Mouse (Mus musculus): ENCODE measurements at regions not wholly inside any gene's neighbourhood (a gene's known extent, or its start where the extent isn't known, plus 50 kb on each side); places are given as distances from the start of the nearest gene placed in this dataset.

DNA sequence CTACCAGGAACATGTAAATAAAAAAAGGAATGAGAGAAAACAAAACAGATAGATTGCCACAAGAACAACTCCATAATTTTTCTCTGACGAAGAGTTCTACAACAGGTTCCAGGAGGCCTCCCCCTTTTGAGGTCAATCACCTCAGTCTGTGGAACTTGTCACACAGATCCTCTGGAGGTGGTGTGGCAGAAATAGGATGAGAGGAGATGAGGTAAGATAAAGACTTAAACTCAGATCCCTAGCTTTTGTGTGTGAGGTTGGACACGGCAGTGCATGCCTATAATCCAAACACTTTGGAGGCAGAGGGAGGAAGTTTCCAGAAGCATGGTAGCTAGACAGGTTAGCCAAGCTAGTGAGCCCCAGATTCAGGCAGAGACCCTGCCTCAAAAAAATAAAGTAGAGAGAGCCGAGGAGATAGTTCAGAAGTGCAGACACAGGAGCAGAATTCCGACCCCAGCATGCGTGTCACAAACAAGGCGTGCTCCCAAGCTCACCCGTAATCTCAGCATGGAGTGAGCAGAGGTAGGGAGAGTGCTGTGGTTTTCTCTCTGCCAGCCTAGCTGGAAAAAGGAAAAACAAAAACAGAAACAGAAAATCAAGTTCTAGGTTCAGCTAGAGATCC lies 115.3 kb upstream of the Cpm start:
- DNase-seq: no peak

DNA sequence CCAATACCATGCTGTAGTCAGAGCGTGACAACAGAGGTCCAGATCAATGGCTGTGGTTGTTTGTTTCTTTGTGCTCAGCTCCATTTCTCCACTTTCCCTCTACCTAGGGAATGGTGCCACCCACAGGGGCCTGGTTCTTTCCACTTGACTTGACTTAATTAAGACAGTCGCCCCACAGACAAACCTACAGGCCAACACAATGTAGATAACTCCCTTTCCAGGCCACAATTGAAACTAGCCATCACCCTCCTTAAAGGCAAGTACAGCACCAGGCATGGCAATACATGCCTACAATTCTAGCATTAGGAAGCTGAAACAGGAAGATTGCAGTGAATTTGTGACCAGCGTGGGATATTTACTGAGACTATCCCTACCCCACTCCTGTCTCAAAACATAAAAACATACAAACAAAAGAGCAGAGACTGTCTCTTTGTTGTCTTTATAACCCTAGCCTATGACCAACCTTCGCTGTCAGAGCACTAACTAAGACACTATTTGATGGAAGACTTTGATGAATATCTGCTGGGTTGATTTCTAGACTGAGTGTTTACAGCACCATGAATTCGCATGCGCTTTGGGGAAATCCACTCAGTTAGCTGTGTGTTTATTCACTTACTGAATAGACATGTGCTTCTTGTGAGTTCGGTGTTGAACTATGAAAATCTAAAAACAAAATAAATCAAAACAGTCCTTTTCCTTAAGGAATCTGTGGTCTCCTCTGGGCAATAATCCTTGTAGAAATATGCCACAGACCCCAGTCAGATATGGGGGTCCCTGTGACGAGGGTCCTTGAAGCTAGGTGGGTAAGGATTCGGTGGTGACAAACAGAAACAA lies 116.7 kb upstream of the Cpm start:
- DNase-seq: no peak

DNA sequence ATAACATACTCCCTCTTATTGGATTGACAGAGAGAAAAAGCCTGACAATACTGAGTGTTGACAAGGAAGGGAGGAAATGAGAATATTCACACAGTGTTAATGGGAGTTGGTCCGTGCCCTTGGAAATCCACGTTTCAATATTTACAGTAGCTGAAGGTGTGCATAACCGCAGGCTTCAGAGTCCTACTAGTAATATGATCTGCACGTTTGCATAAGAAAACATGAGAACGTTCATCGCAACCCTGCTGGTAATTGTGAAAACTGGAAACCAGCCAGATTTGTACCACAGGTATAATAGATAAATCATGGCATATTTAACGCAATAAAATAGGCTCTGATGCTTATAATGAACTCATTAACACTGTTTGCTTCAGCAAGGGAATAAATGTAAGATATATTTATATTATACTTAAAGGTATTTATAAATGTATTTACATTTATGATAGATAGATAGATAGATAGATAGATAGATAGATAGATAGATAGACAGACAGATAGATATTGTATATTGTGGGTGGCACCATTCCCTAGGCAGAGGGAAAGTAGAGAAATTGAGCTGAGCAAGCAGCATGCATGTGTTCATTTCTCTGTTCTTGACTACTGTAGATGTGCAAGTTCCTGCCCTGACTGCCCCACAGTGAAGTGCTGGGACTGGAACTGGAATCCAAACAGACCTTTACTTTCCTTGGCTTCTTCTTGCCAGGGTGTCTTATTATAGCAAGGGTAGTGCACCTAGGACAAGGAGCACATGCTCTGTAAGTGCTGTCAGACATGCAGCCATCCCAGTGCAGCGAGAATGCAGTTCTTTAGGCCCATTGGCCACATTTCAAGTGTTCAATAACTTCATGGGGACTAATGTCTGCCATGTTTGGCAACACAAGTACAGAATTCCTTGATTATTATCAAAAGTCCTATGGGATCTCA lies 117.6 kb upstream of the Cpm start:
- DNase-seq: no peak

DNA sequence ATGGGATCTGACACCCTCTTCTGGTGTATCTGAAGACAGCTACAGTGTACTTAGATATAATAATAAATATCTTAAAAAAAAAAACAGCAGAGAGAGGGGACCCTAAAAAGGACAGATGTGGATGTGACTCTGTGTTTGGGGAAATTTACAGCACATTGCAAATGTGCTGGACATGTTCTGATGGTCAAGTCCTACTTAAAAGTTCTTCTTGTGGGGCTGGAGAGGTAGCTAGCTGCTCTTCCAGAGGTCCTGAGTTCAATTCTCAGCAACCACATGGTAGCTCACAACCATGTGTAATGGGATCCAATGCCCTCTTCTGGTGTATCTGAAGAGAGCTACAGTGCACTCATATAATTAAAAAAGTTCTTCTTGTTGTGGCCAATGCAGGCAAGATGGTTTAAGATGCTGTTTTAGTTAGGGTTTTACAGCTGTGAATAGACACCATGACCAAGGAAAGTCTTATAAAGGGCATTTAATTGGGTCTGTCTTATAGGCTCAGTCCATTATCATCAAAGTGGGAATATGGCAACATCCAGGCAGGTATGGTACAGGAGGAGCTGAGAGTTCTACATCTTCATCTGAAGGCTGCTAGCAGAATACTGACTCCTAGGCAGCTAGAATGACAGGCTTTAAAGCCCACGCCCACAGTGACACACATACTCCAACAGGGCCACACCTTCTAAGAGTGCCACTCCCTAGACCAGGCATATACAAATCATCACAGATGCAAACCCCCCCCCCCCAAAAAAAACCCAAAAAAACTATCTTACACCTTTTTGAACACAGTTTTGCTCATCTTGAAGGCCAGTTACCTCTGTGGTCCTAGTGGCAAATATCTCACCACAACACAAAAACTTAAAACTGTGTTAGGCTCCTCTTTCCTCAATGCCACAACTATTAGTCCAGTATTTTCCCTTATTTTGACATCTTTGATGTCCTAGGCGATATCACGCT lies 118.5 kb upstream of the Cpm start:
- DNase-seq: no peak

DNA sequence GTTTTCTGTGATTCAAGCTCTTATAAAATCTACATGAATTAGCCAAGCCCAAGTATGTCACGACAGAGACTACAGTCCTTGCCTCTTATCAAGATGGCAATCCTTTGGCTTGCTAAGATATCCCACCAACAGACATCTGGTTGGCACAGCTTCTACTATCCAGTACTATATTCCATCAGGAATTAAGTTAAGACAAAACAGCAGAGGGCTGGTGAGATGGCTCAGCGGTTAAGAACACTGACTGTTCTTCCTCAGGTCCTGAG lies 119.1 kb upstream of the Cpm start:
- DNase-seq: no peak

DNA sequence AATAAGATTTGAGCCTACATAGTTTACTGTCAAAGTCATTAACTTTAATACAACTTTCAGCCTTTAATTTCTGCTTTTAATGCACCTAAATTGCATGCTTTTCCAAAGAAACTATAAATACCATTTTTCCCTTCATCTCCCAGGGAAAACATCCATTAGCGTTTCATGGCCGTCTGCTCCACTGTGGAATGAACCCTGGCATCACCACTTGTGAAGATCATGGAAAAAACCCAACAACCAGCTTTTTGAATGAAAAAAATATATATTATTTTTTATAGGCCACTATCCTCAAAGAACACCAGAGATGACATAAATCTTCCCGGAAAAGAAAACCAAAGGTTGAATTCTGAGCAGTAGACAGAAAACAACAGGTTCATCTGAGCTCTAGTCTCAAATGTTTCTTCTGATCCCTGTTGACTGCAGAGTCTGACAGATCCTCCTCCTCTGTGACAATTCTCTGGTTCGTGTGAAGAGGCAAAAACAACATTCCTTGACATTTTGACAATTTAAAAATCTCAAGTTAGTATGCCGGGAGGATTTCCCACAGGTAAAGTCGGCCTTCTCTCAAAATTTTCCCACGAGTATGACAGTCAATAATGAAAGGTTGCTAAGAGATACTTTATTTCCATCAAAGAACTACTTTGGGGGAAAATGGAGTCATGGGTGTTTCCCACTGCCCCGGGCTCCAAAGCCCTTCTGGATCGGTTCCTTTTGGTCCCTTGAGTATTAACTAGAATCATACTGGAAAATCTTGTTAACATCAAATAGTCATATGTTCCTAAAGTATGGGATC lies 119.7 kb upstream of the Cpm start:
- no peak for DNase-seq

DNA sequence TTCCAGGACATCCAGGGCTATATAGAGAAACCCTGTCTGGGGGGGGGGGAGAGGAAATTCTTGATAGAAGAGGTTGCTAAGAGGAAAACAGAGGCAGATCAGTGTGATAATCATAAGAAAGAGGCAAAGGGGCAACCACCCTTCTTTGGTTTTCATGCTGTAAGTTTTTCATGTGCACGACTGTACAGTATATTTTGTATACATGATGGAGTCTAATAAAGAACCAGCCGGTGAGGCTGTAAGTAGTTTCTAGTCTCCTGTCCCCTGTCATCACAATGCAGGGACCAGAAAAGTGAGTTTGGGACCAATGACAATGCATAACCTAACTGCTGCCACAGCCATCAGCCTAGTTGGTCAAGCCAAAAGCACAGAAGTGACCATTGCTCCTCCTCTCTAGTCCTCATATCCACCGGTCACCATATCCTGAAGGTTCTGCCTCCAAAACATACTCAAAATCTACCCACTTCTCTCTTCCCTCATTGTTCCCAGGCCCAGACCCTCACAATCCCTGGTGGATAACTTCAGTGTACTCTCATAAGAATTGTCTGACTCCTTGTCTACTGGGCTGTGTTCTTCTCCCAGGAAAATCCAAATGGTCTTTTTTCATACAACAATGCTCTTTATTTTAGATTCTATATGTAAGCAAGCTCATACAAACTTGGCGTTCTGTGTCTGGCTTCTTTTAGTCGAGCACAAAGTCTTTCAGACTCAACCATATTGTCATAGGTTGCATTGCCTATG lies 122.9 kb upstream of the Cpm start:
- DNase-seq: no peak

DNA sequence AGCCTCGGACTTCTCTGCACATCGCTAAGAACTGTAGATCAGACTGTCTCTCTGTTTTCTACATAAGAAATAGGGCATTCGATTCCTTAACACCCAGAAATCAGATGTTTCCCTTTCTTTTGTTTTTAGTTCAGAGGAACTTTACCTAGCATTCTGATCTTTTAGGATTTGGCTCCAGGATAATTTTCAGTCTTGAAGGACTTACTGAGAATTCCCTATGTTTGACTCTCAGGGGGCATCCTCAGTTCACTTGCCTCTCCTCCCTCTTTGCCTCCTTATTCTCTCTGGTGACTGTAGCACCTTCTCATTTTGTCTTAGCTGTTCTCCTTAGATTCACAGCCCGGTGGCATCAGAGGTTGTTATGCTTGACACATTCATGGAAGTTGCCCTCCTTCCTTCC lies 123.8 kb upstream of the Cpm start:
- DNase-seq: no peak

DNA sequence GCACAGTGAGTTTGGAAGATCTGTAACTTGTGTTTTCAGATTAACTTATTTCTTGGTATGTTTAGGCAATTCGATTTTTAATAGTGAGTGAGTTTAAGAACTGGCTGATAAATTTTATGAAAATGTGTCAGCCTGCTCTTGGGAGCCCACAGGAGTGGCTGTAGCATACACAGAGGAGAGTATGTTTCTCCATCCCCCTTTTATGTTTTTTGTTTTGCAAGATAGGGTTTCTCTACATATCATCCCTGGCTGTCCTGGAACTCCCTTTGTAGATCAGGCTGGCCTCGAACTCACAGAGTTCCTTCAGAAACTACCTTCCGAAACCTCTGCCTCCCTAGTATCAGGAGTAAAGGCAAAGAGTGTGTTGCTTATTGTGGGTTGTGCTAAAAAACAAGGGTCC lies 124.2 kb upstream of the Cpm start:
- DNase-seq: no peak

DNA sequence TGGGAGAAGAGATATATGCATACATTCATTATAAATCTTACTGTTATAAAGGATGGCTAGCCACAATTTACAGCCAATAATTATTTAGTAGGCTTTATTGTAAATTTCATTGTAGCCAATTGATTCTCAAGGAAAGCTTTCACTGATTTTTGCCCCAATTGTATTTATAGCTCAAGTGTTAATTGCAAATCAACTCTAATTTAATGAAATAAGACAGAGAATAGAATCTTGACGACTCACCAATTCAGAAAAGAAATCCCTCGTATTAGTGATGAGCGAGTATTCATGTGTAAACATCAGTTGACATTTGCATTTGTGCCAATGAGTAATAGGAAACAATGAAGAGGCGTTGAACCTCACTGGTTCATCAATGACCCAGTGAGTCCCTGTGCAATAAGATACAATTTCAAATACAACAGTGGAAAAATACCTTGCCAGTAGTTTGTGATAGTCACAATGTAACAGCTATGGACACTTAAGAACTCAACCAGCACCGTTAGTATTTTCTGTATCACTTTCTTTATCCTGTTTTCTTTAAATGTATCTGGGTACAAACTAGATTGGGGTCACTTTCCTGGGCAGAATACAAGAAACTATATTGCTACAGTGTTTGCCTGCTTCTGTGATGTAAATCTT lies 124.6 kb upstream of the Cpsf6 start:
- no peak for DNase-seq

DNA sequence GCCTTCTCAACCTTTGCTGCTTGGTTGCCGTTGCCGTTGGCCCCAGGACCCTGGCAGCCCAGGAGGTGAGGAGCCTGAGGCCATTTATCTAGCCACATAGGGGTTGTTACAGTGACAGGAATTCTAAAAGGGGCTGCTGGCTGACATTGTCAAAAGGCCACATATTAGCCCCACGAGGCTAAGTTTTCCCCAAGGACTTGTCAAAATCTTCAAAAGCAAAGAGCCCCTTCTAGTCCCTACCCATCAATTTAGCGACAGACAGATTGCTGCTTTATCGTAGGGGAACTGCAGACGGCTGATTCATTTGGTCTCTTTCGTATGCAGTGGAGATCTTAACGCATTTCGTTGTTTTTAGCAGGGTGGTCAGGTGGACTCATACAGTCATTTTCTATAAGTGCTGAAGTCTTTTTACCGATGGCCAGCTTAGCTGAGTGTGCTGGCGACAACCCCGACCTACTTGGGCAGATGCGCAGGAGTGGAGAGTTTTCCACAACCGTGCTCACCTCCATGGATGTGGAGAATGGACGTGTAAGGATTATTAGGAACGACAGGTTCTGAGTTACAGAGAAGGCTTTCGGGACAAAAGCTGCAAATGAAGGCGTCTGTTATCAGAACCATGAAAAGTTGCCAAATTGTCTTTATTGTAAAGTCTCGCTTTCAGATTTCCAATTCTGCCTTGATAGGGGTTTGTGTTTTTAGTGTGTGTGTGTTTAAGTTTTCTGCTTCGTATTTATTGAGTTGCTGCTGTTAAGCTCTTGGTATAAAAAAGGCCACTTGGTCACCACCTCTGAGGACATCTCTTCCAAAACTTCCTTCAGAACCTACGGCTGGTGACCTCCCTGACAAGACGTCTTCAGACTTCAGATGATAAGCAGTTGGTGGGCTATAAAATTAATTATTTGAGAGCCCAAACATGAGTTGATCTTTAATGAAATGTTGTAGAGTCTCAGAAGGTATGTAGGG lies 123.7 kb upstream of the Cpsf6 start:
- no peak for DNase-seq

DNA sequence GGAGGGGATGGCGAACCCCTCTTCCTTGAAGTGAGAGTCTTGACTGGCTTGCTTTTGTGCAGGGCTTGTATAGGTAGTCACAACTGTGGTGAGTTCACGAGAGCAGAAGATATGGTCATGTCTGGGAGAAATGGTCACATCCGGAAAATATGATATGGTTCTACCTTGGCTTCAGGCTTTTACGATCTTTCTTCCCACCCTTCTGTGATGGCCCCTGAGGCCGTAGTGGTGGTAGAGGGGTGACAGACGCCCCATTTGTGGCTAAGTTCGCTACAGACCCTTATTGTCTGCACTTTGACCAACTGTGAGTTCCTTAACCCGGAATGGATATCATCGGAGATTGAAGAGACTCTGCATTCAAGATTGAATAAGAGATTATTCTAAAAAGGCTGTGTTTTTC lies 122.9 kb upstream of the Cpsf6 start:
- no peak for DNase-seq

DNA sequence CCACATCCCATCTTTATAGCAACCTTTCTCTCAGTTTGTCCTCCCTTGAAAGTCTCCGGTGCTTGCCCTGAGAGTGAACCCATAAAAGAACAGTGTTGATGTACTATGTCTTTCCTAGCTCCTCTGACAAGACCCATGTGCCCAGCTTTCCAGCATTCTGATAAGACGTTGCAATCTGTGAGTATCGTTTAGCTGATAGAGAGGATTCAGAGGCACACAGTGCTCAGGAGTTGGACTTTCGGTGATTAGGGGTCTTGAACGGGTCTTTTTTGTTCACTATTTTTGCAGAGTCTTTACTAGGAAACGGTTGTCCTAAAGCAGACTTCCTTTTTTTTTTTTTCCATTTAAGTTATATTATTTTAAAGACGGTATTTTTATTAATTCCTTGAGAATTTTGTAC lies 122.3 kb upstream of the Cpsf6 start:
- no peak for DNase-seq

DNA sequence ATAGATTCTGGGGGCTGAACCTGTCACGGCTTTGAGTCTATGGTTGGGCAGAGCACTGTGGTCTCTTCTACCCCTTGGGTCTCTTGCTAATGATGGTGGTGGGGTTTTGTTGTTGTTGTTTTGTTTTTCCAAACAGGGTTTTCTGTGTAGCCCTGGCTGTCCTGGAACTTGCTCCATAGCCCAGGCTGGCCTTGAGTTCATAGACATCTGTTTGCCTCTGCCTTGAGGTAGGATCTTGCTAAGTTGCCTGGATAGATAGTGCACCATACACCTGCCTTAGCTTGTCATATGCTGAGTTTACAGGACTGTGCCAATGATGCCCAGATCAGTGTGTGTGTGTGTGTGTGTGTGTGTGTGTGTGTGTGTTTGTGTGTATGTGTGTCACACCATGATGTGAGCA lies 121.6 kb upstream of the Cpsf6 start:
- no peak for DNase-seq

DNA sequence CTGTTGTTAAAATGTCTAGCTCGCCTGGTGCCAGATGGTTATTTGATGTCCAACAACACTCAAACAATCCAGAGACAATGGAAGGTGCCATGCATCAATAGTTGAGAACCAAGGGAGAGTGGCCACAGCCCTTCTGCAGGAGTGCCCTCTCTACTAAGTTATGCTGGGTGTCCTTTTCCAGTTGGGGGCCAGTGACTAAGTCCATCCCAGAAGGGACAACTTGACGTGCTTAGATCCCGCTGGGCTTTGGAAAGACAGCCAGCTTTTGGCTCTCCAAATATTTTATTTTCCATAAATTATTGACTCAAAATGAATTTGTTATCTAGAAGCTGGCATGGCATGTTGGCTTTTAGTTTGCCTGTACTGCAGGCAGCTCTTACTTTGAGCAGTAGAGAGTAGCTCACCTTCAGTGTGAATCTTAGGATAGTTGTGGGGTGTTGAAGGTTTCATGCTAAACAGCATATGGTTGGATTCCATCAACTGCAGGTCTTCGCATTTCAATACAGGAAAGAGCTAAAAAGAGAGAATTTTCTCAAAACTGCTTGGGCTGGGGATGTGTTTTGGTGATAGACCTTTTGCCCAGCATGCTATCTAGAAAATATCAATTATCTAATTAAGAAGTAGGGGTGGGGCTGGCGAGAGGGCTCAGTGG lies 120.8 kb upstream of the Cpsf6 start:
- DNase-seq: no peak

DNA sequence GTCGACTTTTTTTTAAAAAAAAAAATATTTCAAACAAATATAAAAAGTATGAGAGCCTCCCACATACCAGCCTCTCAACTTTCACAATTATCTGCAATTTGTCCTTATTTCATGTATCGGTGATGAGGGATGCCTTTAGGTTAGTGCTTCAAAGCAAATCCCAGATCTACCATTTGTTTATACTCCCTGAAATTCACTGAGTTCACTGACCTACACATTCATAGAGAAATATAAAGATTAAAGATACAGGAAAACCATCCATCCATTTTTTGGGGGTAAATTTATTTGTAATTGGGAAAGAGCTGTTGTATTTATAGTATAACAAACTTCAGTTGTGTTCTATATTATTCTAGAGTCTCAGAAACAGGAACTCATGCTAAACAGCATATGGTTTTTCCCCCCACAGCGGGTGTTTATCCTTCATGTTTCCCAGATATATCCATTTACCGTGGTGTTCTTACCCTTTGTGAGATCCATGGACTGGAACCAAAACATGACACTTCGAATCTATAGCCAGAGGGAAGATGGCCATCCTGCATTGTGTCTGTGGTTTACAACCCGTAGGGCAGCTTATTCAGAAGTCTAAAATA lies 120.1 kb upstream of the Cpsf6 start:
- DNase-seq: no peak

DNA sequence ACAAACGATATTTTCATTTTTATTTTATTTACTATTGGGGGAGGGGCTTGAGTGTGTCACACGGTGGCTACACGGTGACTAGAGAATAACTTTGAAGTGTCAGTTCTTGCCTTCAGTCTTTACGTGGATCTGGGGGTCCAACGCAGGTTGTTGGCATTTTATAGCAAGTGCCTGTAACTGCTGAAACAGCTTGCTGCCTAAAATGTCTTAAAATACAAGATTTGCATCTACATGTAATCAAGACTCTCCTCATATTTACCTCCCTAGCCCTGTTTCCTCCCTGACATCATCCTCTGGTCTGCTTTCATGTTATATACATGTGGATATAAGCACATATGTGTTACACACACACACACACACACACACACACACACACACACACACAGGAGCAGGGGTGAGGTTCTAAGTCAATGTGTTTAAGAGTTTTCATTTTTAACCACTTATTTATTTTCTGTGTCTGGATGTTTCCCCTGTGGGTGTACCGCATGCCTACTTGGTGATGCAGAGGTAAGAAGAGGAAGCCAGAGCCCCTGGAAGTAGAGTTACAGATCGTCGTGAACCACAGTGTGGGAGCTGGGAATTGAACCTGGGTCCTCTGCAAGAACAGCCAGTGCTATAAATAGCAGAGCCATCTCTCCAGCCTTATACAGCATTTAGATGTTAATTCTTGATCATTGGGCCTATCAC lies 119.5 kb upstream of the Cpsf6 start:
- DNase-seq: no peak

DNA sequence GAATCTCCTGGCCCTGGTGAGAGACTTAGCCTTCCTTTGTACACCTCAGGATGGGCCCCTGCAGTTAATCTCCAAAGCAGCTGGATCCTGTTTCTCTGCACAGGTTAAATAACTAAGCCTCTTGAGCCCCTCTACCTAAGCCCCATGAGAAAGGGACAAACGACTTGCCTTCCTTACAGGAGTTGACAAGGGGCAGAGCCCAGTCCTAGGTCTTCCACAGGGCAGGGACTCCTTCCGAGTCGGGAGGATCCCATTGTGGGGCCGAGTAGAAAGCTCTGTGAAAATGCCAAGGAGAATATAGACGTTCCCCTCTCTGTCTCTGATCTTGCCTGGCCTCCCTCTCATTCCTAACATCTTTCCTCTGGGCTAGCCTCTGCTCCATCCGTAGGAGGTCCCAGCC lies 118.7 kb upstream of the Cpsf6 start:
- no peak for DNase-seq

Data from cerebellum, adult 11-12 months (tissue).